8 mouse cellular contexts compared by ENCODE assay signal in genomic region chr1:55446876-55447275, GRCm38 (mm10). TPM values are rescaled to one million over a fixed set of nuclear protein-coding genes. Genes with fewer than 3 reads are reported as not detected.
"Had no signal": no experiment of that assay in that cellular context is flagged by ENCODE, and none has a peak within 500 bp of the region (broad histone marks: within the 10 kb centered on the region; RNA-seq: fewer than 3 reads in every experiment).

No protein-coding gene starts in this region.

- DNase-seq: lung, adult 18-20 months; lung, embryonic 14.5 days; lung, postnatal 10 days; lung, postnatal 4 days; midbrain, embryonic 14.5 days; right cerebral cortex, adult 18-20 months had no signal

- ATAC-seq: midbrain, embryonic 16.5 days had no signal

RNA-seq across cellular contexts. Expression of gene Plcl1, which starts 41.2 kb away (rescaled TPM):
- total RNA-seq: megakaryocyte-erythroid progenitor cell, adult 5-6 weeks had no signal
